Mouse (Mus musculus): ENCODE measurements around the gene Mrc2. TPM values are rescaled to one million over a fixed set of nuclear protein-coding genes. Genes with fewer than 3 reads are reported as not detected.

Gene Mrc2
- 28.6 and 32.8 TPM in 2 replicates for polyA plus RNA-seq (2015; fragmentation: Nextera tagmentation; extraction: Ambion mirVana)

DNA sequence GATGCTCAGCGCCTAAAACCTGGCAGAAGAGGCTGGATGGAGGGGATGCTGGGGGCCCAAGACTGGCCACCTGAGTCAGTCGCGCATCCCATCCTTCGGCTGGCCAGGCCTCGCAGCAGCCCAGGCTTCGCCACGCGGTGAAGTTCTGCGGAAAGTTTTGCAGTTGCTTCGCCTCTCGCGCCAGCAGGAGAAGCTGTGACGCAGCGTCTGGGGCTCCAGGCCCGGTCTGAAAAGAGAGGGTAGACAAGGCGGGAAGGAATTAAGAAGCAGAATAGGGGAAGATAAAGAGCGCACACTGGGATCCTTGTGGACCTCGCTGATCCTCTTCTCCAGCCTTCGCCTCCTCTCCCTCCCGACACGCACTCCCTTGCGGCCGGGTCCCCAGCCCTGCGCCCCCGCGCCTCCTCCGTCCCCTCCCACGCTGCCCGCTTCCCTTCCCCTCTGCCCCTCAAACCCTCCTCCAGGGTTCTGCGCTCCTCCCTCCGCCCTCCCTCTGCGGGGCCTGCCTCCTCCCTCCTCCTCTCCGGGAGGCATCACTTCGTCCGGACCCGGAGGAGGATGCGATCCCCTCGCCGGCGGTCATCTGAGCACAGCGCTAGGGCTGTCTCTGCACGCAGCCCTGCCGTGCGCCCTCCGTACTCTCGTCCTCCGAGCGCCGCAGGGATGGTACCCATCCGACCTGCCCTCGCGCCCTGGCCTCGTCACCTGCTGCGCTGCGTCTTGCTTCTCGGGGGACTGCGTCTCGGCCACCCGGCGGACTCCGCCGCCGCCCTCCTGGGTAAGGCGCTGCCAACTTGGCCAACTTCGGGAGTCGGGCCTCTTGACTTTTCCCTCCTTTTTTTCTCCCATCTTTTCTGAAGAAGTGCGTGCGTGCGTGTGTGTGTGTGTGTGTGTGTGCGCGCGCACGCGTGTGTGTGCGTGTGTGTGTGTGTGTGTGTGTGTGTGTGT is at the start of gene Mrc2:
TSS of gene Mrc2 (plus strand) at position 520 of the 948 bp plus-strand sequence.
- Histone ChIP-seq H3K4me2 (replicated peaks) (peak within 1 kb of the TSS; percentile 77), H3K9ac (peak within 1 kb of the TSS; percentile 97), H3K36me3 (peaks cover 25% of the 10 kb centered on the region), H3K4me1 (peaks cover 55% of the 10 kb centered on the region), H3K4me3 (peak within 1 kb of the TSS; percentile 88), H3K27me3 (no peaks in the 10 kb centered on the region), H3K9me3 (no peaks in the 10 kb centered on the region), H3K27ac (peak within 1 kb of the TSS; percentile 99)
- peak; percentile 84 for ATAC-seq (ENCODE audit: low FRiP score, low read depth)
- WGBS = under 1% methylated on average over 65 of the region's 75 CpGs

DNA sequence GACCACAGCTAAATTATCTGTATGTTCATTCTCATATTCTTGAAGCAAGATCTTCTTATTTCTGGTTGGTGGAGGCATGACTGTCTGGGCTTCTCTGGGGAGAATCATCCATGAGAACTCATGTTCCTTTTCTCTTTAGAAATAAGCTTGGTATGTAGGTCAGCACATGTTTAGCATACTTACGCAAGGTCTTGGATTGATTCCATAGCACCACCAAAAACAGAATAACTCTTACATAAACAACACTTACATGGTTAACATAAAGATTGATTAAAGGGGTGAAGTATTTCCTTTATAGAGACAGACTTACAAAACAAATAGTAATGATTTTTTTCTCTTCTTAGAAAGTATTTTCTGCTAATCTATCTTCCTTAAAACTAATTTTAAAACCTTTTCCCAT is 46.1 kb upstream of the Mrc2 start:
- Histone ChIP-seq H3K36me3 (peaks cover 81% of the 10 kb centered on the region), H3K4me1 (no peaks in the 10 kb centered on the region), H3K27ac (no peak overlapping the region), H3K4me3 (no peak overlapping the region), H3K27me3 (no peaks in the 10 kb centered on the region), H3K4me2 (replicated peaks) (no peak overlapping the region), H3K9ac (no peak overlapping the region), H3K9me3 (no peaks in the 10 kb centered on the region)
- 93% methylated on average over 1 of the region's 1 CpGs for WGBS
- ATAC-seq (ENCODE audit: low FRiP score, low read depth) = no peak

DNA sequence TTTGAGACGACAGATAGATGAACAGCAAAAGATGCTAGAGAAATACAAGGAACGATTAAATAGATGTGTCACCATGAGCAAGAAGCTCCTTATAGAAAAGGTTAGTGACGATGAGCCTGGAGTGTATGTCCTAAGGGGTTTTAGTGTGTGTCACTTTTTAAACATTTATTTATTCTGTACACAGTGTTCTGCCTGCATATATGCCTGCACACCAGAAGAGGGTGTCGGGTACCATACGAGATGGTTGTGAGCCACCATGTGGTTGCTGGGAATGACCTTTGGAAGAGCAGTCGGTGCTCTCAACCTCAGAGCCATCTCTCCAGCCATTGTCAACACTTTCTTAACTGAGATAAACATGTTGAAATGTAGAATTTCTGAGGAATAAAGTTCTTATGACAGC is 45.7 kb upstream of the Mrc2 start:
- no peaks in the 10 kb centered on the region for H3K4me1 ChIP-seq
- WGBS = 94% methylated on average over 6 of the region's 6 CpGs
- no peak overlapping the region for H3K27ac ChIP-seq
- no peaks in the 10 kb centered on the region for H3K27me3 ChIP-seq
- peaks cover 80% of the 10 kb centered on the region for H3K36me3 ChIP-seq
- no peaks in the 10 kb centered on the region for H3K9me3 ChIP-seq
- no peak overlapping the region for H3K4me2 ChIP-seq (replicated peaks)
- no peak for ATAC-seq (ENCODE audit: low FRiP score, low read depth)
- H3K9ac ChIP-seq = no peak overlapping the region
- no peak overlapping the region for H3K4me3 ChIP-seq

DNA sequence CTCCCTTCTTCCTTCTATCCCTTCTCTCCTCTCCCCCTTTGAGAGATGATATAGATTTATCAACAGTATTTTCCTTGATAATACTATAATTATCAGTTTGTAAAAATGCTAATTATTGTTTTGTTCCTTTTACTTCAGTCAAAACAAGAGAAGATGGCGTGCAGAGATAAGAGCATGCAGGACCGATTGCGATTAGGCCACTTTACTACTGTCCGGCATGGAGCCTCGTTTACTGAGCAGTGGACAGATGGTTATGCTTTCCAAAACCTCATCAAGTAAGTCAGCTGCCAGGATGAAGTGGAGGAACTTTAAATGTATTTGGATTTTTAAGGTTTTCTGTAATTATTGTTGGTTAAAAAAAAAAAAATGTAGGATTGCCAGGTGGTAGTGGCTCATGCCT is 45.1 kb upstream of the Mrc2 start:
- H3K36me3 ChIP-seq = peaks cover 75% of the 10 kb centered on the region
- H3K4me1 ChIP-seq = no peaks in the 10 kb centered on the region
- no peak overlapping the region for H3K4me2 ChIP-seq (replicated peaks)
- WGBS = 95% methylated on average over 5 of the region's 5 CpGs
- H3K9ac ChIP-seq = no peak overlapping the region
- no peaks in the 10 kb centered on the region for H3K27me3 ChIP-seq
- ATAC-seq (ENCODE audit: low FRiP score, low read depth) = no peak
- no peak overlapping the region for H3K27ac ChIP-seq
- H3K4me3 ChIP-seq = no peak overlapping the region
- no peaks in the 10 kb centered on the region for H3K9me3 ChIP-seq

DNA sequence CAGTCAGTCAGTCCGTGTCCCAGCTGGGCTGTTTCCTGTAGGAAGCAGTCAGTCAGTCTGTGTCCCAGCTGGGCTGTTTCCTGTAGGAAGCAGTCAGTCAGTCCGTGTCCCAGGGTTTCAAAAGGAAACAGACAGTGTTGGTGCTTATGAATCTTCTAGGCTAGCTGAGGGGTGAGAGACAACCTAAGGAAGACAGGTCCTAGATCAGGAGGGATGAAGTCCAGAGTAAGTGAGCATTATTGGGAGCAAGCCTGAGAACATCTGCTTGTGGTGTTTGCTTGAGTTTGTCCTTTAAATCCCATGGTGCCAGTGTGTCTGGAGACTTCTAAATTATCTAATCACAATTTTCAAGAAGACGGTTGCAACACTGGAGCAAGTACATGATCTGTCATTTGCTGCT is 32.7 kb upstream of the Mrc2 start:
- no peak overlapping the region for H3K9ac ChIP-seq
- H3K4me1 ChIP-seq = peaks cover 19% of the 10 kb centered on the region
- H3K4me3 ChIP-seq = no peak overlapping the region
- H3K27me3 ChIP-seq = no peaks in the 10 kb centered on the region
- H3K4me2 ChIP-seq (replicated peaks) = no peak overlapping the region
- WGBS = 52% methylated on average over 3 of the region's 3 CpGs
- no peaks in the 10 kb centered on the region for H3K9me3 ChIP-seq
- peaks cover 58% of the 10 kb centered on the region for H3K36me3 ChIP-seq
- no peak for ATAC-seq (ENCODE audit: low FRiP score, low read depth)
- no peak overlapping the region for H3K27ac ChIP-seq

DNA sequence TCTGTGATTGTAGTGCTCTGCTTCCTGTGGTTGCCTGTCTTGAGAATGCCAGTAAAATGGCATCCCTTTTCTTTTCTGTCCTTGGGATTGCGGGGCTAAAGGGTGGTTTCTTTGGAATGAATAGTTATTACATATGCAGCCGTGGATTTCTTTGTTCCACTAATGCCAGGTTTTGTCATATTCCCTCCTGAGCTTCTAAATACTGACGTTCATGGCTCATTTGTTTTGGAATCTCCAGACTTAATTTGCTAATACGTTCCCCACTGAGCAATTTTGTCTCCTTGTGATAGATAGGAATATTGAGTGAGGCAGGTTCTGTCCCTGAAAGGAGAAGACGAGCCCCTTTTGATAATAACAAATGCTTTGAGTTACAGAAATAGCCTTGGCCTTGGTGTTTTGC is 31.3 kb upstream of the Mrc2 start:
- H3K27me3 ChIP-seq = no peaks in the 10 kb centered on the region
- H3K27ac ChIP-seq = peak overlapping the region; percentile 7; the same call in 1 of the 2 replicates
- no peaks in the 10 kb centered on the region for H3K9me3 ChIP-seq
- no peak overlapping the region for H3K9ac ChIP-seq
- H3K4me3 ChIP-seq = no peak overlapping the region
- H3K36me3 ChIP-seq = peaks cover 50% of the 10 kb centered on the region
- WGBS = 70% methylated on average over 5 of the region's 5 CpGs
- ATAC-seq (ENCODE audit: low FRiP score, low read depth) = no peak
- peaks cover 19% of the 10 kb centered on the region for H3K4me1 ChIP-seq
- H3K4me2 ChIP-seq (replicated peaks) = no peak overlapping the region

DNA sequence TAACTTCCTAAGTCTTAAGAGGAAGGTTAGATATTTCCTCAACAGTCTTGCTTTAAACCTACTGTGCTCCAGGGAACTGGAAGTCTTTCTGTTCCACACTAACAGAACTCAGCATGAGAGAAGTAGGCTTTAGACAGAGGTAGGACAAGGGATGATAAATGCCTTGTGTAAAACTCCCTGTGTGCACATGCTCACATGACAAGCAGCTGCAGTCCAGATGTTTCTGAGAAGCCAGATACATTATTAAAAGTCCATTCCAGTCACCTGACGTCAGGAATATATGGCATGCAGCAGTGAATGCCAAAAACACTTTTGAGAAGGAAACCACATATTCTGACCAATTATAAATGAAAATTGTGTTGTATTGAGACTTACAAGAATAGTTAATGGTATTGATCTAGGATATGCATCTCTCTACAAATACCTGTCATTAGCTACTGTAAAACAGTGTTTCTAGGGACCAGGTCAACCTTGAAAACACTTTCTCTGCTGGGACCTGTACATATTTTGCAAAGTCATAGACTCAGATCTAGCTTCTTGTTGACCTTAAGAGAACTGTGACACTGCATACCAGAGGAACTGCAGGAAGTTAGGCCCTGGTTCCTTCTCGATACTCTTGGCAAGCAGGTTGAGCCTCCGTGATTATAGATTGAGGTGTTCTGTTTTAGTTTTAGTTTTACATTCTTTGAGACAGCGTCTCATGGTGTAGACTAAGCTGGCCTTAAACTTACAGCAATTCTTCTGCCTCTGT is 30.7 kb upstream of the Mrc2 start:
- Histone ChIP-seq H3K4me1 (peaks cover 19% of the 10 kb centered on the region), H3K36me3 (peaks cover 52% of the 10 kb centered on the region), H3K9me3 (no peaks in the 10 kb centered on the region), H3K4me2 (replicated peaks) (no peak overlapping the region), H3K4me3 (no peak overlapping the region), H3K27ac (peak overlapping the region; percentile 71; the same call in 1 of the 2 replicates), H3K27me3 (no peaks in the 10 kb centered on the region), H3K9ac (no peak overlapping the region)
- peak; percentile 76; the same call in 1 of the 2 replicates for ATAC-seq (ENCODE audit: low FRiP score, low read depth)
- WGBS = 52% methylated on average over 4 of the region's 4 CpGs

DNA sequence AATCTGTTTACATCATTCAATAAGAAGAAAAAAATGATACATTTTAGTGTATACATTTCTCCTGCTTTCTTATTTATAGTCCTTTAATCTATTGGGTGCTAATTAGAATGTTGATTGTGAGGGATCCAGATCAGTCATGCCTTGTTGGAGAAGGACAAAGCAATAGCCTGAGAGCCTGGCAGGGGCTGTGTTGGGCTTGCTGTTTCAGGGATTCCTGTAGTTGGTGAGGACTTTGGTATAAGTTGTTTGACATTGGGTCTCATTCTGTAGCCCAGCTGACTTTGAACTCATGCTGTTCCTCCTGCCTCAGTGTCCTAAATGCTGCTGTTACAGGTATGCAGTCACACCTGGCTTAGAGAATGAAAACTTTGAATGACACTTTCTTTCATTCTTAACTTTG is 27.9 kb upstream of the Mrc2 start:
- Histone ChIP-seq H3K4me3 (no peak overlapping the region), H3K27ac (no peak overlapping the region), H3K4me1 (peaks cover 19% of the 10 kb centered on the region), H3K9me3 (no peaks in the 10 kb centered on the region), H3K36me3 (peaks cover 56% of the 10 kb centered on the region), H3K9ac (no peak overlapping the region), H3K27me3 (no peaks in the 10 kb centered on the region), H3K4me2 (replicated peaks) (no peak overlapping the region)
- ATAC-seq (ENCODE audit: low FRiP score, low read depth) = no peak

DNA sequence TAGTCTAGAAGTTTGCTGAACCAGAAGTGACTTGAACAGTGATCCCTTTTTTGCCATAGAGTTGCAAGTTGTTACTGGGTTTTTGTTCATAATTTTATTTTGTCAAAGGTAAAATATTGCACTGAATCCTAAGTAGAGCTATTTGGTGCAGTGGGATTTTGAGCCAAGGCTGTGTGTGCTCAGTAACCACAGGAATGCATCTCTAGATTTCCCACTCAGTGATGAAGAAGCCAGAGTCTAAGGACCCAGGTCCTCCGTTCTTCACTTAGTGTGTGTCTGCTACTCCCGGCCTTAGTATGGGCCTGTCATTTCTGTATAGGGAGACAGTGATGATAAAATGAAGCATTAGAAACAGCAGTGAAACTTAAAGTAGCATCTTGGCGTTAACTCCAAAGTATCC is 27.5 kb upstream of the Mrc2 start:
- H3K4me2 ChIP-seq (replicated peaks) = no peak overlapping the region
- H3K36me3 ChIP-seq = peaks cover 54% of the 10 kb centered on the region
- no peak for ATAC-seq (ENCODE audit: low FRiP score, low read depth)
- peaks cover 19% of the 10 kb centered on the region for H3K4me1 ChIP-seq
- 86% methylated on average over 3 of the region's 3 CpGs for WGBS
- no peaks in the 10 kb centered on the region for H3K9me3 ChIP-seq
- H3K4me3 ChIP-seq = no peak overlapping the region
- no peak overlapping the region for H3K9ac ChIP-seq
- no peaks in the 10 kb centered on the region for H3K27me3 ChIP-seq
- no peak overlapping the region for H3K27ac ChIP-seq

DNA sequence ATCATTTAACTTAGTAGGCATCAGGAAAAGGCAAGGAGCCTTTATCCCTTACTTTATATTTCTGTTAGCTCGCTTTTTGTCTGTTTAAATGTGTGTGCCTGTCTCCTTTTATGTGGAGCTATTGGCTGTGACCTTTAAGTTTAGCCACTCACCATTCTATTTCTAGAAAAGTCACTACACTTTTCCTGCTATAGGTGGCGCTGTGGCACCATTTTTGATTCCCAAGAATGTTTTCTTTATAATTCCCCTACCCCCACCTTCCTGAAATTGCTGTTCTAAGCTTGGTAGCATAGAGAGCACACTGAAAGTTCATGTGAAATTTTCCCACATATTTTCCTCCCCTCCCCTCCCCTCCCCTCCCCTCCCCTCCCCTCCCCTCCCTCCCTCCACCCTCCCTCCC is 22.3 kb upstream of the Mrc2 start:
- ATAC-seq (ENCODE audit: low FRiP score, low read depth) = no peak
- H3K4me3 ChIP-seq = no peak overlapping the region
- H3K4me2 ChIP-seq (replicated peaks) = no peak overlapping the region
- WGBS = 14% methylated on average over 2 of the region's 2 CpGs
- H3K9me3 ChIP-seq = no peaks in the 10 kb centered on the region
- no peaks in the 10 kb centered on the region for H3K27me3 ChIP-seq
- peaks cover 69% of the 10 kb centered on the region for H3K36me3 ChIP-seq
- H3K9ac ChIP-seq = no peak overlapping the region
- H3K4me1 ChIP-seq = no peaks in the 10 kb centered on the region
- H3K27ac ChIP-seq = no peak overlapping the region

DNA sequence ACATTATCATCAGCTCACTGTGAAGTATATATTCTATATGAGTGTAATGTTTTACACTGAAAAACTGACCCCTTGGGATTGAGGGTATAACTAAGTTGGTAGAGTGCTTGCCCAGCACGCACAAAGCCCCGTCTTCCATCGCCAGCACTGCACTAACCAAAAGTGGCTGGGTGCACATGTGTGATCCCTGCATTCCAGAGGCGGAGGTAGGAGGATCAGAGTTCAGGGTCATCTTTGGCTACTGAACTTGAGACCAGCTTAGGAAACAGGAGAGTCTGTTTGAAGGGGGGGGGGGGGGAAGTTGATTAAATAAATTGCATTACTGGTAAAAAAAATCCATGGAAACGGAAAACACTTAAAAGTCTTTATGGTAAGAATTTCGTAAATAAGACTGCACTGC is 12.0 kb upstream of the Mrc2 start:
- Histone ChIP-seq H3K27ac (no peak overlapping the region), H3K4me3 (no peak overlapping the region), H3K9me3 (no peaks in the 10 kb centered on the region), H3K27me3 (no peaks in the 10 kb centered on the region), H3K36me3 (peaks cover 68% of the 10 kb centered on the region), H3K9ac (no peak overlapping the region), H3K4me2 (replicated peaks) (no peak overlapping the region), H3K4me1 (peaks cover 44% of the 10 kb centered on the region)
- no peak for ATAC-seq (ENCODE audit: low FRiP score, low read depth)
- WGBS = 73% methylated on average over 6 of the region's 6 CpGs

DNA sequence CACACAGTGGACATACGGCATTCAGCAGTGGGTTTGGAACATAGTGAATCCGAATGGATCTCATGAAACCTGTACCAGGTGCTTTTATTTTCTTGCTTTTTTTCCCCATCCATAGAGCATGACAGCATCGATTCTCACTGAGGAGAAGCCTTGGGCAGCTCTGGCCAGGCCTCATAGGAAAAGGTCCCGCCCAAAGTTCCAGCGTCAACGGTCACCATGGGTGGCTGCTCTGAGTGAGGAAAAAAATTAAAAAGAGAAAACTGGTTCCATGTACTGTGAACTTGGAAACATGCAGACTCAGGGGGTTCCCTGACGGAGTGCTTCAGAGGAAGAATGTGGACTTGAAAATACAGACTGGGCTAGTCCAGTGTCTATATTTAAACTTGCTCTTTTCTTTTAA is 11.2 kb upstream of the Mrc2 start:
- no peaks in the 10 kb centered on the region for H3K27me3 ChIP-seq
- WGBS = 77% methylated on average over 7 of the region's 7 CpGs
- no peaks in the 10 kb centered on the region for H3K9me3 ChIP-seq
- no peak overlapping the region for H3K4me2 ChIP-seq (replicated peaks)
- H3K4me1 ChIP-seq = peaks cover 52% of the 10 kb centered on the region
- no peak overlapping the region for H3K9ac ChIP-seq
- H3K36me3 ChIP-seq = peaks cover 67% of the 10 kb centered on the region
- ATAC-seq (ENCODE audit: low FRiP score, low read depth) = no peak
- no peak overlapping the region for H3K4me3 ChIP-seq
- H3K27ac ChIP-seq = no peak overlapping the region
